8 mouse cellular contexts compared by ENCODE assay signal in the genomic region with DNA sequence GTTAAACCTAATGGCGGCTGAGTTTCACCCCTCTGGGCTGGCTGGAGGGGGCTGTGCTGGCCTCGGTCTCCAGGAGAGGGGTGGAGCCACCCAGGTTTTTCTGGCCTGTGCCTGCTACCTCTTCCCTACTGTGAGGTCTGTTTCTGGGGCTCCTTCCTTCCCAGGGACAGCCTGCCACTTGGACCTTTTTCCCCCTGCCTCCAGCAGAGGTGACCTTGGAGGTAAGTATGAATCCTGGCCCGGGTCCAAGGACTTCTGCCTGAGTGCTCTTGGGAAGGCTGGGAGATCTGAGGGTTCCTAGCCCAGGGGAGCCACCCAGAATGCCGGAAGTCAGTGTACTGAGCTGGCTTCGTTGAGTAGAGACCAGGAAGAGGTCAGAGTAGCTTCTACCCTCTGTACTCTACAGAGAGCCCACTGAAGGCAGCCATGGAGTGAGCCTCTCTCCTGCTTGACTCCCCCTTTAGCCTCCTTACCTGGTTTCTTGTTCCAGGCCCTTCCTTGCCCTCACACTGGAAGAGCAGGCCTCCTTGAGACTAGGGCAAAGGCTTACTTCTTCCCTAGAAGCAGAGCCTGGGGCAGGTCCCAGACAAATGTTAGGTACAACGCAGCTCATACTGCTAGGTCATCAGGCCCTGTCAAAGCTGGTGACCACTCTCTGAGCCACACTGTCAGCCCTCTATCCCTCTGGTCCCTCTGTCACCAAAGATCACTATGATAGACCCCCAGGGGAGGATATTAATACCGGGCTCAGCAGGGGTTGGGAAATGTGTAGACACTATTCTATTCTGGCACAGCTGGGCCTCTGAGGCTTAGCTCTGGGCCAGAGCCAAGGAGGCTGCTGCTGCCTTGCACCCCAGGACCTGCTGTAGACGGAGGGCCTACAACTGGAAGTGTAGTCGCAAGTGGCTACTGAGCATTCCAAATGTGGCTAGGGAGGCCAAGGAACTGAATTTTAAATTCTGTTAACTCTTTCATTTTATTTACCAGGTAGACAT. TPM values are rescaled to one million over a fixed set of nuclear protein-coding genes. Genes with fewer than 3 reads are reported as not detected.
DNase-seq lines count a peak whose midpoint lies in the region; ATAC-seq and TF ChIP-seq lines count a peak whose summit lies in the region.

No protein-coding gene starts in this region.

- peak overlapping the region; percentile 80 for H3K27ac ChIP-seq in liver, postnatal 0 days (ENCODE audit: low read depth)
- no peak overlapping the region for H3K27ac ChIP-seq in forebrain, postnatal 0 days (ENCODE audit: low read depth, low read length)

- H3K9ac ChIP-seq in liver, postnatal 0 days (replicated peaks): peak overlapping the region; percentile 53
- no peak overlapping the region for H3K9ac ChIP-seq in forebrain, postnatal 0 days

- 53% methylated on average over 9 of the region's 9 CpGs for WGBS in liver, postnatal 0 days (ENCODE audit: insufficient replicate concordance)
- 48% methylated on average over 9 of the region's 9 CpGs for WGBS in forebrain, postnatal 0 days

- peak; percentile 74 for ATAC-seq in liver, postnatal 0 days
- no peak for ATAC-seq in erythroid progenitor cell, adult 5-6 weeks (replicated peaks; ENCODE audit: low FRiP score, poor library complexity, severe bottlenecking)
- ATAC-seq in forebrain, postnatal 0 days: no peak

- peak overlapping the region; percentile 53 for H3K4me2 ChIP-seq in liver, postnatal 0 days (ENCODE audit: low read depth, low read length)
- H3K4me2 ChIP-seq in forebrain, postnatal 0 days (ENCODE audit: low read depth): no peak overlapping the region

- no peak for TF ChIP-seq EP300 in liver, postnatal 0 days (IDR thresholded peaks at IDR 0.05; ENCODE audit: low read depth)

- H3K4me3 ChIP-seq in liver, postnatal 0 days (ENCODE audit: low read depth, low read length): no peak overlapping the region
- H3K4me3 ChIP-seq in forebrain, postnatal 0 days (ENCODE audit: low read depth, low read length): no peak overlapping the region

- peaks cover 3% of the 10 kb centered on the region; the same call in 1 of the 2 replicates for H3K4me1 ChIP-seq in liver, postnatal 0 days (ENCODE audit: insufficient read depth)
- H3K4me1 ChIP-seq in forebrain, postnatal 0 days (ENCODE audit: insufficient read depth): no peaks in the 10 kb centered on the region

- H3K27me3 ChIP-seq in liver, postnatal 0 days (ENCODE audit: insufficient read depth, low read length): no peaks in the 10 kb centered on the region
- no peaks in the 10 kb centered on the region for H3K27me3 ChIP-seq in forebrain, postnatal 0 days (ENCODE audit: insufficient read depth, low read length)

- no peaks in the 10 kb centered on the region for H3K36me3 ChIP-seq in liver, postnatal 0 days (replicated peaks; ENCODE audit: insufficient read depth, low read length)
- H3K36me3 ChIP-seq in forebrain, postnatal 0 days (ENCODE audit: insufficient read depth): no peaks in the 10 kb centered on the region

- DNase-seq in NIH3T3 (ENCODE audit: low read depth): peak; percentile 57
- peak; percentile 77 for DNase-seq in adrenal gland, adult 8-10 months
- peak; percentile 88 for DNase-seq in kidney, adult 18-20 months
- DNase-seq in liver, postnatal 0 days: peak; percentile 47
- DNase-seq in layer of hippocampus, postnatal 10 days (ENCODE audit: low spot score in 2 of 2): no peak
- DNase-seq in cerebellum, adult 11-12 months: no peak
- no peak for DNase-seq in forebrain, postnatal 0 days

- H3K9me3 ChIP-seq in liver, postnatal 0 days (ENCODE audit: low read length): no peaks in the 10 kb centered on the region
- no peaks in the 10 kb centered on the region for H3K9me3 ChIP-seq in forebrain, postnatal 0 days (ENCODE audit: low read length)

- no peak for TF ChIP-seq CTCF in liver, postnatal 0 days (IDR thresholded peaks at IDR 0.05; ENCODE audit: low read depth)
- no peak for TF ChIP-seq CTCF in forebrain, postnatal 0 days (IDR thresholded peaks at IDR 0.05; ENCODE audit: low read depth)

RNA-seq across cellular contexts. Expression of a gene that starts 12.5 kb away (rescaled TPM):
- 100 to 1,000 TPM in 2 of 4 experiments, 10 to 100 TPM in 2; 72.4 to 109 (median 91.3) TPM for total RNA-seq in adrenal gland, adult 8-10 months (2022)
- polyA plus RNA-seq in liver, postnatal 0 days (2015; fragmentation: Nextera tagmentation; extraction: Ambion mirVana): 0.49 and 0.51 TPM in 2 replicates
- 0.36 and 0.84 TPM in 2 replicates for total RNA-seq in erythroid progenitor cell, adult 5-6 weeks (2015; ENCODE audit: low replicate concordance)
- total RNA-seq in erythroid progenitor cell, adult 5-6 weeks (2017; ENCODE audit: low replicate concordance): 1.4 and 5.8 TPM in 2 replicates
- 100 to 1,000 TPM; 268 to 270 TPM for total RNA-seq in layer of hippocampus, postnatal 10 days (2021)
- total RNA-seq in forebrain, postnatal 0 days (2014; rRNA removed): 169 and 211 TPM in 2 replicates
- 7.0 and 10.0 TPM in 2 replicates for polyA plus RNA-seq in forebrain, postnatal 0 days (2015; fragmentation: Nextera tagmentation; extraction: Ambion mirVana)

Comparison
In these comparisons a context has a peak if more than half of its experiments do, and no peak if none do; other contexts are left out.
1. DNase-seq: peak in NIH3T3 (single experiment), adrenal gland, adult 8-10 months (single experiment), kidney, adult 18-20 months (single experiment) and liver, postnatal 0 days (single experiment); none in layer of hippocampus, postnatal 10 days (0 of 2), cerebellum, adult 11-12 months (single experiment) and forebrain, postnatal 0 days (single experiment).
2. RNA of a gene that starts 12.5 kb away (total RNA-seq): 268 to 270 TPM in layer of hippocampus, postnatal 10 days, 169 to 211 TPM in forebrain, postnatal 0 days and 72.4 to 109 TPM in adrenal gland, adult 8-10 months; 0.36 to 5.8 TPM in erythroid progenitor cell, adult 5-6 weeks; every median in the first group is over 10 times any median in the second.